Mouse (Mus musculus) testis, adult 2 months (tissue): ENCODE data around the gene Ssh1.

Experiments
- CTCF ChIP-seq: fragments of 200-500 bp; IDR thresholded peaks from 2 replicates; pipeline ENCODE4 v1.5.1; 2012; ENCODE audit warnings: low read depth, mild to moderate bottlenecking, inconsistent platforms, low read length, moderate library complexity; ENCODE audit not compliant: control insufficient read depth, insufficient read depth, insufficient replicate concordance
- POLR2A ChIP-seq: fragments of 200-500 bp; IDR thresholded peaks from 2 replicates; pipeline ENCODE4 v1.6.1; 2012; ENCODE audit warnings: low read depth, mild to moderate bottlenecking, inconsistent platforms, low read length, moderate library complexity; ENCODE audit not compliant: control insufficient read depth

GRCm38 (mm10) chr5:114006974-114007373, 13.3 kb upstream of the Ssh1 start:
- no peak for TF ChIP-seq CTCF
- no peak for TF ChIP-seq POLR2A
